Mouse (Mus musculus): ENCODE results near the gene Ptges3.
A peak's percentile ranks its signal among the peaks of the same experiment; 100 is the strongest.
"Not testable (repeated sequence)": the region's sequence is repeated elsewhere in the genome, so short reads cannot be mapped to it uniquely, and the experiment has no call there.

The Ptges3 gene

GRCm38 (mm10) chr10:128058601-128059151, at the start of gene Ptges3:
TSS of gene Ptges3 (plus strand) at chr10:128058954.
- peak; percentile 95 to 99 for DNase-seq

- DNase-seq, result no peak
Measured at GRCm38 (mm10) chr10:128009735-128010134, 49.0 kb upstream of the Ptges3 start.

- peak; percentile 88 to 91 for DNase-seq
Measured at GRCm38 (mm10) chr10:128015068-128015934, 43.5 kb upstream of the Ptges3 start, which contains the start of gene Prim1. TSS of gene Prim1 (plus strand) at chr10:128015168.

GRCm38 (mm10) chr10:128022196-128022595, 36.6 kb upstream of the Ptges3 start:
- DNase-seq, result no peak

GRCm38 (mm10) chr10:128023496-128023895, 35.3 kb upstream of the Ptges3 start:
- no peak for DNase-seq

- no peak for DNase-seq
Measured at GRCm38 (mm10) chr10:128029931-128030330, 28.8 kb upstream of the Ptges3 start.

- no peak for DNase-seq
Measured at GRCm38 (mm10) chr10:128030860-128031259, 27.9 kb upstream of the Ptges3 start.

GRCm38 (mm10) chr10:128036746-128037425, 21.9 kb upstream of the Ptges3 start:
- peak; percentile 36 to 45 for DNase-seq

- no peak for DNase-seq
Measured at GRCm38 (mm10) chr10:128037921-128038320, 20.8 kb upstream of the Ptges3 start.

GRCm38 (mm10) chr10:128039167-128039566, 19.6 kb upstream of the Ptges3 start:
- no peak for DNase-seq

- no peak for DNase-seq
Measured at GRCm38 (mm10) chr10:128039858-128040257, 18.9 kb upstream of the Ptges3 start.

- DNase-seq, result no peak
Measured at GRCm38 (mm10) chr10:128040293-128040692, 18.5 kb upstream of the Ptges3 start.

- DNase-seq, result no peak
Measured at GRCm38 (mm10) chr10:128041636-128042035, 17.1 kb upstream of the Ptges3 start.

- no peak for DNase-seq
Measured at GRCm38 (mm10) chr10:128042466-128042865, 16.3 kb upstream of the Ptges3 start.

- no peak for DNase-seq
Measured at GRCm38 (mm10) chr10:128043041-128043835, 15.5 kb upstream of the Ptges3 start.

GRCm38 (mm10) chr10:128048157-128048556, 10.6 kb upstream of the Ptges3 start:
- DNase-seq, result no peak

- no peak for DNase-seq
Measured at GRCm38 (mm10) chr10:128049741-128050140, 9.0 kb upstream of the Ptges3 start.

- DNase-seq, result no peak
Measured at GRCm38 (mm10) chr10:128050355-128050754, 8.4 kb upstream of the Ptges3 start.

GRCm38 (mm10) chr10:128051589-128051988, 7.2 kb upstream of the Ptges3 start:
- DNase-seq, result no peak

GRCm38 (mm10) chr10:128052136-128052535, 6.6 kb upstream of the Ptges3 start:
- DNase-seq, result not testable (repeated sequence)

GRCm38 (mm10) chr10:128053001-128053400, 5.8 kb upstream of the Ptges3 start:
- DNase-seq, result no peak

GRCm38 (mm10) chr10:128058184-128058583, 570 bp upstream of the Ptges3 start:
- DNase-seq, result no peak

Data from cerebellum, adult 18-20 months (tissue).